Mouse (Mus musculus) kidney, embryonic 14.5 days (tissue): ENCODE results near the gene Rft1. TPM values are rescaled to one million over a fixed set of nuclear protein-coding genes. Genes with fewer than 3 reads are reported as not detected.

Experiments used
- polyA plus RNA-seq: library from polyadenylated mRNA; unstranded; fragments of >200 nt; fragmentation: Nextera tagmentation; extraction: Ambion mirVana; gene quantifications from 2 replicates; pipeline ENCODE4 v1.2.1, GENCODE M21; 2014

Gene Rft1
- polyA plus RNA-seq, 1 experiment from 2014 or later = 19.4 TPM

Other genes with a start within 250 kb of the Rft1 start
- gene Dcp1a, start 174.8 kb upstream of the Rft1 start, polyA plus RNA-seq = 19.0 and 31.1 TPM in 2 replicates
- gene Cacna1d, start 162.9 kb upstream of the Rft1 start, polyA plus RNA-seq = 3.1 and 5.1 TPM in 2 replicates
- gene Tkt, start 106.0 kb upstream of the Rft1 start, polyA plus RNA-seq = 94.0 and 174 TPM in 2 replicates
- 33.4 and 37.0 TPM in 2 replicates for gene Prkcd, start 28.1 kb upstream of the Rft1 start, polyA plus RNA-seq
- 8.5 and 18.0 TPM in 2 replicates for gene Sfmbt1, start 60.5 kb downstream of the Rft1 start, polyA plus RNA-seq
- 26.8 and 29.5 TPM in 2 replicates for gene Tmem110, start 171.2 kb downstream of the Rft1 start, polyA plus RNA-seq
- gene Mustn1, start 224.8 kb downstream of the Rft1 start, polyA plus RNA-seq = 2.7 TPM in 2 replicates
- 0.12 and 0.26 TPM in 2 replicates for gene Itih4, start 232.1 kb downstream of the Rft1 start, polyA plus RNA-seq